9 mouse cellular contexts compared by ENCODE assay signal in genomic region chr14:57109194-57109593, GRCm38 (mm10). TPM values are rescaled to one million over a fixed set of nuclear protein-coding genes. Genes with fewer than 3 reads are reported as not detected.
DNase-seq lines count a peak whose midpoint lies in the region; ATAC-seq and TF ChIP-seq lines count a peak whose summit lies in the region.
"Had no signal": no experiment of that assay in that cellular context is flagged by ENCODE, and none has a peak within 500 bp of the region (broad histone marks: within the 10 kb centered on the region; RNA-seq: fewer than 3 reads in every experiment).

No protein-coding gene starts in this region.

- H3K4me2 ChIP-seq in forebrain, embryonic 14.5 days (ENCODE audit: low read length), result no peak overlapping the region
- H3K4me2 ChIP-seq in forebrain, embryonic 16.5 days (ENCODE audit: low read length), result no peak overlapping the region
- no peak overlapping the region for H3K4me2 ChIP-seq in midbrain, embryonic 13.5 days (replicated peaks)

- H3K36me3 ChIP-seq in forebrain, embryonic 14.5 days (ENCODE audit: control insufficient read depth, insufficient read depth, low read length), result no peaks in the 10 kb centered on the region
- H3K36me3 ChIP-seq in forebrain, embryonic 16.5 days (ENCODE audit: control insufficient read depth, insufficient read depth), result no peaks in the 10 kb centered on the region
- no peaks in the 10 kb centered on the region for H3K36me3 ChIP-seq in midbrain, embryonic 10.5 days
- H3K36me3 ChIP-seq in midbrain, embryonic 13.5 days, result no peaks in the 10 kb centered on the region

- TF ChIP-seq CTCF in Patski (IDR thresholded peaks at IDR 0.05), result peak; percentile 74

- in situ Hi-C loops in Patski (cut with MboI; ENCODE audit: low pct_unique_long_range_greater_than_20kb), result no loop called here

- no peaks in the 10 kb centered on the region for H3K9me3 ChIP-seq in forebrain, embryonic 14.5 days (replicated peaks; ENCODE audit: control insufficient read depth, low read length)
- no peaks in the 10 kb centered on the region for H3K9me3 ChIP-seq in forebrain, embryonic 16.5 days (ENCODE audit: control insufficient read depth, low read length)
- H3K9me3 ChIP-seq in midbrain, embryonic 10.5 days (replicated peaks), result no peaks in the 10 kb centered on the region
- H3K9me3 ChIP-seq in midbrain, embryonic 13.5 days, result no peaks in the 10 kb centered on the region

- H3K27me3 ChIP-seq in forebrain, embryonic 14.5 days (replicated peaks; ENCODE audit: control insufficient read depth, insufficient read depth, low read length), result peaks cover 29% of the 10 kb centered on the region
- peaks cover 31% of the 10 kb centered on the region for H3K27me3 ChIP-seq in forebrain, embryonic 16.5 days (replicated peaks; ENCODE audit: control insufficient read depth, insufficient read depth, low read length)
- H3K27me3 ChIP-seq in midbrain, embryonic 10.5 days (ENCODE audit: low read depth, poor library complexity, severe bottlenecking), result peaks cover 47% of the 10 kb centered on the region
- peaks cover 39% of the 10 kb centered on the region for H3K27me3 ChIP-seq in midbrain, embryonic 13.5 days
- H3K27me3 ChIP-seq in Patski, result peaks cover 13% of the 10 kb centered on the region

- POLR2A ChIA-PET in Patski (lab: Charles Lee), result no interaction called here

- 12% methylated on average over 4 of the region's 4 CpGs for WGBS in forebrain, embryonic 14.5 days
- WGBS in forebrain, embryonic 16.5 days, result 8% methylated on average over 4 of the region's 4 CpGs
- 7% methylated on average over 4 of the region's 4 CpGs for WGBS in midbrain, embryonic 10.5 days
- WGBS in midbrain, embryonic 13.5 days, result 5% methylated on average over 4 of the region's 4 CpGs

- CTCF ChIA-PET in Patski (lab: Charles Lee), result interaction anchor here (0.7 to 2.5 kb wide), 3 partner anchors 167 to 253 kb away, joined by 3 to 11 read pairs (median 4); no protein-coding TSS in a partner anchor

- DNase-seq in forebrain, embryonic 14.5 days (ENCODE audit: low spot score), result peak; percentile 80
- DNase-seq in midbrain, embryonic 10.5 days (ENCODE audit: low spot score), result peak; percentile 38
- DNase-seq in Patski (ENCODE audit: low read depth, low spot score), result no peak
- peak; percentile 46 to 59 for DNase-seq in frontal cortex, postnatal 36 days (ENCODE audit: low spot score in 2 of 2)
- DNase-seq in mesoderm, embryonic 11.5 days (ENCODE audit: low read depth, low spot score), result peak; percentile 73
- DNase-seq in spleen, postnatal 4 days (ENCODE audit: low spot score in 2 of 2), result no peak

- H3K4me3 ChIP-seq in forebrain, embryonic 14.5 days (ENCODE audit: low read depth, low read length), result no peak overlapping the region
- H3K4me3 ChIP-seq in forebrain, embryonic 16.5 days (replicated peaks; ENCODE audit: low read length), result no peak overlapping the region
- H3K4me3 ChIP-seq in midbrain, embryonic 10.5 days, result no peak overlapping the region
- no peak overlapping the region for H3K4me3 ChIP-seq in midbrain, embryonic 13.5 days (replicated peaks)
- H3K4me3 ChIP-seq: myocyte had no signal

- no peak overlapping the region for H3K27ac ChIP-seq in forebrain, embryonic 14.5 days (ENCODE audit: low read depth, low read length)
- no peak overlapping the region for H3K27ac ChIP-seq in forebrain, embryonic 16.5 days (ENCODE audit: low read length)
- H3K27ac ChIP-seq in midbrain, embryonic 10.5 days (replicated peaks), result no peak overlapping the region
- no peak overlapping the region for H3K27ac ChIP-seq in midbrain, embryonic 13.5 days

- ATAC-seq in forebrain, embryonic 14.5 days, result no peak
- ATAC-seq in forebrain, embryonic 16.5 days, result no peak
- ATAC-seq in midbrain, embryonic 13.5 days, result no peak
- ATAC-seq in Patski, result no peak

- peaks cover 4% of the 10 kb centered on the region; the same call in 1 of the 2 replicates for H3K4me1 ChIP-seq in forebrain, embryonic 14.5 days (ENCODE audit: control insufficient read depth, insufficient read depth, low read length)
- peaks cover 11% of the 10 kb centered on the region for H3K4me1 ChIP-seq in forebrain, embryonic 16.5 days (replicated peaks; ENCODE audit: control insufficient read depth, insufficient read depth, low read length)
- peaks cover 14% of the 10 kb centered on the region for H3K4me1 ChIP-seq in midbrain, embryonic 10.5 days
- peaks cover 11% of the 10 kb centered on the region for H3K4me1 ChIP-seq in midbrain, embryonic 13.5 days (replicated peaks)

- H3K9ac ChIP-seq in forebrain, embryonic 14.5 days (ENCODE audit: low read length), result no peak overlapping the region
- H3K9ac ChIP-seq in forebrain, embryonic 16.5 days (replicated peaks; ENCODE audit: low read depth, low read length), result no peak overlapping the region
- no peak overlapping the region for H3K9ac ChIP-seq in midbrain, embryonic 13.5 days (replicated peaks)

RNA-seq across cellular contexts. Expression of gene Gjb2, which starts 4.7 kb away (rescaled TPM):
- 11.0 and 15.2 TPM in 2 replicates for polyA plus RNA-seq in forebrain, embryonic 14.5 days (2014; fragmentation: Nextera tagmentation; extraction: Ambion mirVana)
- polyA plus RNA-seq in forebrain, embryonic 16.5 days (2015; fragmentation: Nextera tagmentation; extraction: Ambion mirVana), result 8.0 and 12.4 TPM in 2 replicates
- polyA plus RNA-seq in midbrain, embryonic 10.5 days (2016; fragmentation: Nextera tagmentation; extraction: Ambion mirVana), result 0.70 and 3.4 TPM in 2 replicates
- polyA plus RNA-seq in midbrain, embryonic 13.5 days (2015; fragmentation: Nextera tagmentation; extraction: Ambion mirVana), result 10.0 and 11.4 TPM in 2 replicates
- 0.10 TPM for polyA plus RNA-seq in Patski (2021)
- polyA plus RNA-seq: myocyte had no signal

RNA-seq across cellular contexts. Expression of gene Gm4491, which starts 6.5 kb away (rescaled TPM):
- polyA plus RNA-seq in forebrain, embryonic 14.5 days (2014; fragmentation: Nextera tagmentation; extraction: Ambion mirVana), result not detected in 2 replicates
- not detected in 2 replicates for polyA plus RNA-seq in forebrain, embryonic 16.5 days (2015; fragmentation: Nextera tagmentation; extraction: Ambion mirVana)
- not detected in 2 replicates for polyA plus RNA-seq in midbrain, embryonic 10.5 days (2016; fragmentation: Nextera tagmentation; extraction: Ambion mirVana)
- 0.09 TPM in 1 of 2 replicates, not detected in the other for polyA plus RNA-seq in midbrain, embryonic 13.5 days (2015; fragmentation: Nextera tagmentation; extraction: Ambion mirVana)
- not detected for polyA plus RNA-seq in Patski (2021)
- polyA plus RNA-seq: myocyte had no signal

RNA-seq across cellular contexts. Expression of gene Gjb6, which starts 24.2 kb away (rescaled TPM):
- 14.4 and 19.7 TPM in 2 replicates for polyA plus RNA-seq in forebrain, embryonic 14.5 days (2014; fragmentation: Nextera tagmentation; extraction: Ambion mirVana)
- 11.6 and 16.7 TPM in 2 replicates for polyA plus RNA-seq in forebrain, embryonic 16.5 days (2015; fragmentation: Nextera tagmentation; extraction: Ambion mirVana)
- 0.38 and 0.94 TPM in 2 replicates for polyA plus RNA-seq in midbrain, embryonic 10.5 days (2016; fragmentation: Nextera tagmentation; extraction: Ambion mirVana)
- 11.0 TPM in 2 replicates for polyA plus RNA-seq in midbrain, embryonic 13.5 days (2015; fragmentation: Nextera tagmentation; extraction: Ambion mirVana)
- polyA plus RNA-seq in Patski (2021), result not detected
- polyA plus RNA-seq: myocyte had no signal

RNA-seq across cellular contexts. Expression of gene Gja3, which starts 51.3 kb away (rescaled TPM):
- polyA plus RNA-seq in forebrain, embryonic 14.5 days (2014; fragmentation: Nextera tagmentation; extraction: Ambion mirVana), result 0.42 and 0.63 TPM in 2 replicates
- polyA plus RNA-seq in forebrain, embryonic 16.5 days (2015; fragmentation: Nextera tagmentation; extraction: Ambion mirVana), result 0.10 and 0.34 TPM in 2 replicates
- 0.15 TPM in 1 of 2 replicates, not detected in the other for polyA plus RNA-seq in midbrain, embryonic 10.5 days (2016; fragmentation: Nextera tagmentation; extraction: Ambion mirVana)
- polyA plus RNA-seq in midbrain, embryonic 13.5 days (2015; fragmentation: Nextera tagmentation; extraction: Ambion mirVana), result 0.51 and 0.73 TPM in 2 replicates
- polyA plus RNA-seq in Patski (2021), result not detected

Comparison
In these comparisons a context has a peak if more than half of its experiments do, and no peak if none do; other contexts are left out.
1. DNase-seq: peak in forebrain, embryonic 14.5 days (single experiment), midbrain, embryonic 10.5 days (single experiment), frontal cortex, postnatal 36 days (2 of 2) and mesoderm, embryonic 11.5 days (single experiment); none in Patski (single experiment) and spleen, postnatal 4 days (0 of 2).